Mouse (Mus musculus) naive thymus-derived CD4-positive, alpha-beta T cell, adult 5 months (primary cell): ENCODE measurements around the gene Fzd2. TPM values are rescaled to one million over a fixed set of nuclear protein-coding genes. Genes with fewer than 3 reads are reported as not detected.

Source experiments
- polyA plus RNA-seq: library from polyadenylated mRNA; unstranded; fragments of 100-300 nt; shearing (Covaris generic); gene quantifications from one replicate; pipeline ENCODE4 v1.2.1, GENCODE M21; 2017

The Fzd2 gene
- polyA plus RNA-seq, result not detected

DNA sequence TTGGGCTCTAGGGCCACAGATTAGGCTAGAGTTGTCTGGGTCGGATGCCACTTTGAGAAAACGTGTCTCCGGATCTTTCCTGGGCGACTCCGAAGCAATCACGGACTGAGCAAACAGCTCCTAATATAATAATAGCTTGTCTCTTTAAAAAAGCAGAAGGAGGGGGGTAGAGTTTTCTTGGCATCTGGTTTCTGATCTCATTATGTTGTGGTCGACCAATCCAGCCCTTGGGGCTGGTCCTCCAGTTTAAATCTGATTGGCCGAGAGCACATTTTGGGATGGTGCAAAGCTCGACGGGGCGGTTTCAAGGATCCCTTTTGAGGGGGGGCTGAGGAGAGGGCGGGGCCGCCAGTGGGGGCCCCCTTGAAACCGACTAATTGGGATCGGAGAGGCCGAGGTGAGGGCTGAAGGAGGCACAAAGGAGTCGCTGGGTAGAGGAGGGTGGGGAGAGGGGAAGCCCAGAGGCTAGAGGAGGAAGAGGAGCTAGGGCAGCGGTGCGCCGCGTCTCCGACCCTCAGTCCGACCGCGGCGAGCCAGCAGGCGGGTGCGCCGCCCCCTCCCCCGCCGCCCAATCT is at the start of gene Fzd2:
TSS of gene Fzd2 (plus strand) at position 387 of the 575 bp plus-strand sequence.

DNA sequence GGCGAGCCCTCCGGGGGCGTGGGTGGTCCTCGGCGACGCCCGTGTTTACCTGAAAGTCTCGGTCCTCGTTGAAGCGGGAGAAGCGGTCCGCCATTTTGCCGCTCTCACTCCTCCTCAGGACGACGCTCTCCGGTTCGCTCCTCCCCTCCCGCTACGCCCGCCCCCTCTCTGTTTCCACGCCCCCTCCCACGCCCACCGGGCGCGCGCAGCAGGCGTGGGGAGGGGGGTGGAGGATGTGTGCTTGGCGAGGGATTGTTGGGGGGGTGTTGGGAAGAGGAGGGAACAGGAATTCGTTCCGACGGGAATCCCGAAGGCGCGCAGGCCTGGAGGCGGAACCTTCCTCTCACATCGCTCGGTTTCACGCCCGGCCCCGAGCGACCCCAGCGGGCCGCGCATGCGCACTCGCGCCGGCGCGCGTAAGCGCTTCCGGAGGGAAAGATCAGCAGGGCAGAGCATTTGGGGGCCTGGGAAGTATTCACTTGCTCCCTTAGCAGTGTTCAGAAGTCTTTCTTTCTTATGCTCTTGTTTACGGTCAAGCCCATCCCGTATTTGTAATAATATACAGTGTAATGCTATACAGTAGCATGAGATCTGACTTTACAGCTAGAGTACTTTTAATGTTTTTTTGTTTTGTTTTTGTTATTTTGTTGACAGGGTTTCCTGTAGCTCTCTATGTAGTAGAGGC is 48.0 kb upstream of the Fzd2 start, which contains the start of gene Gpatch8:
TSS of gene Gpatch8 (minus strand) at position 362 of the 685 bp plus-strand sequence.

DNA sequence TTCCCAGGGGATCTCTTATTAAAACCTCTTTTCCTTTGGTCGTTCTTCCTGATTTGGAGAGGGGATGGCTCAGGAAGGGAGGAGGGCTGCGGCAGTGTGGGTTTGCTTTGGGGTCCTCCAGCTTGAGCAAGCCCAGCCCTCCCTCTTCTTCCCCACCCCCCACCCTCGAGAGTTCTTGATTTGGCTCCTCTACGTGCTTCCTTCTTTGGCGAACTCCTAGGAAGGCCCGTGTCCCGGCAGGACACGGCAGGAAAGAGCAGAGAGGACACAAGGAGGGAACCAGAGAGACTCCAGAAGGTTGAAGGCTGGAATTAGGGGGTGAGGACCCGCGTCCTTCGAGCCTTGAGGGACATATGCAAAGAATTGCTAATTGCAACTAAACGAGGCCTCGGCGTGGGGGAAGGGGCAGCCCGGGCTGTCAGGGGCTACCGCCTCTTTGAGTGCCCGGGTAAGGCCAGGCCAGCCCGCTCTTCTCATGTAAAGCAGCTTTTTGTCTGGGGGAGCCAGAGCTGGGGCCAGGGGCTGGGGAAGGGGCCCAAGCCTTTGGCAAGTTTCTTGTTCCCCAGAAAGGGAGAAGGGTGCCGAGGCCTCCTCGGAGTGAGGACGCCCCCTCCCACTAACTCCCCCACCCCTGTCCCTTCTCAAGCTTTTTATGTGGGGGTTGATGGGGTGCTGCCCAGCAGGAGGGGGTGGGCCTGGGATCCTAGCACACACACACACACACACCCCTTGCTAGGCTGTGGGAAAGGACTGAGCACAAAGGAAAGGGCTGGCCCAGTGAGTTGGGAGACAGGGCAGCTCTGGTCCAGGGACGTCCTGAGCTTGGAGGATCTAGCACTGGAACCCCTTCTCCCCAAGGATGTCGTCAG is 24.8 kb upstream of the Fzd2 start, which contains the start of gene Gm11627:
TSS of gene Gm11627 (minus strand) at position 297 of the 869 bp plus-strand sequence.

Other genes starting within 250 kb of the Fzd2 start
- gene Slc4a1, start 238.2 kb upstream of the Fzd2 start, polyA plus RNA-seq, result not detected
- 4.2 TPM for gene Rundc3a, start 211.0 kb upstream of the Fzd2 start, polyA plus RNA-seq
- 46.0 TPM for gene Slc25a39, start 196.4 kb upstream of the Fzd2 start, polyA plus RNA-seq
- gene Grn, start 174.1 kb upstream of the Fzd2 start, polyA plus RNA-seq, result 11.8 TPM
- not detected for gene Fam171a2, start 156.7 kb upstream of the Fzd2 start, polyA plus RNA-seq
- gene Itga2b, start 134.3 kb upstream of the Fzd2 start, polyA plus RNA-seq, result 2.0 TPM
- 70.4 TPM for gene Gpatch8, start 48.0 kb upstream of the Fzd2 start, polyA plus RNA-seq
- gene Gm11627, start 24.9 kb upstream of the Fzd2 start, polyA plus RNA-seq, result not detected
- gene Meioc, start 59.3 kb downstream of the Fzd2 start, polyA plus RNA-seq, result not detected
- gene Ccdc43, start 93.4 kb downstream of the Fzd2 start, polyA plus RNA-seq, result 36.0 TPM
- not detected for gene Adam11, start 157.0 kb downstream of the Fzd2 start, polyA plus RNA-seq
- gene Gjc1, start 215.3 kb downstream of the Fzd2 start, polyA plus RNA-seq, result not detected
- not detected for gene Higd1b, start 231.5 kb downstream of the Fzd2 start, polyA plus RNA-seq